Mouse (Mus musculus) neural tube, embryonic 12.5 days (tissue): ENCODE data around the gene Entpd3. TPM values are rescaled to one million over a fixed set of nuclear protein-coding genes. Genes with fewer than 3 reads are reported as not detected.
A peak's percentile ranks its signal among the peaks of the same experiment; 100 is the strongest.

Experiments used
- ATAC-seq: fragments of 200-750 bp; cut with Nextera tagmentation; 2 replicates; pipeline ENCODE4 v1.8.0; 2017; ENCODE audit warnings: low read depth, mild to moderate bottlenecking, moderate TSS enrichment, moderate library complexity; ENCODE audit not compliant: low FRiP score
- H3K27ac ChIP-seq: fragments of 300-500 bp; sonication (generic); 2 replicates; pipeline ENCODE4 v1.5.1; 2016
- H3K27me3 ChIP-seq: fragments of 300-500 bp; sonication (generic); replicated peaks from 2 replicates; pipeline ENCODE4 v1.6.1; 2016; ENCODE audit warnings: mild to moderate bottlenecking
- H3K36me3 ChIP-seq: fragments of 300-500 bp; sonication (generic); 2 replicates; pipeline ENCODE4 v1.6.1; 2016; ENCODE audit warnings: mild to moderate bottlenecking
- H3K4me1 ChIP-seq: fragments of 300-500 bp; sonication (generic); 2 replicates; pipeline ENCODE4 v1.6.1; 2016
- H3K4me2 ChIP-seq: fragments of 300-500 bp; sonication (generic); replicated peaks from 2 replicates; pipeline ENCODE4 v1.6.1; 2016; ENCODE audit warnings: mild to moderate bottlenecking
- H3K4me3 ChIP-seq: fragments of 300-500 bp; sonication (generic); 2 replicates; pipeline ENCODE4 v1.5.1; 2016
- H3K9ac ChIP-seq: fragments of 300-500 bp; sonication (generic); 2 replicates; pipeline ENCODE4 v1.6.1; 2016; ENCODE audit warnings: mild to moderate bottlenecking
- H3K9me3 ChIP-seq: fragments of 300-500 bp; sonication (generic); 2 replicates; pipeline ENCODE4 v1.6.1; 2016; ENCODE audit warnings: mild to moderate bottlenecking
- WGBS: fragments of 180-500 bp; shearing (Covaris S2); methylation state at CpG from one replicate; pipeline ENCODE4 v1.1.7; 2016; 5-methylcytosine and 5-hydroxymethylcytosine counted together
- polyA plus RNA-seq: library from polyadenylated mRNA; unstranded; fragments of >200 nt; fragmentation: Nextera tagmentation; extraction: Ambion mirVana; gene quantifications from 2 replicates; pipeline ENCODE4 v1.2.1, GENCODE M21; 2016

Entpd3 gene
- polyA plus RNA-seq, 1 experiment from 2014 or later = 0.41 TPM

GRCm38 (mm10) chr9:120591490-120591889 lies 51.9 kb downstream of the Entpd3 start:
- ATAC-seq = no peak
- WGBS = 5% methylated on average over 9 of the region's 9 CpGs
- Histone ChIP-seq H3K4me2 (no peak overlapping the region), H3K9me3 (no peaks in the 10 kb centered on the region), H3K27me3 (no peaks in the 10 kb centered on the region; the same call in 1 of the 2 replicates), H3K4me3 (no peak overlapping the region), H3K27ac (no peak overlapping the region), H3K4me1 (no peaks in the 10 kb centered on the region), H3K9ac (no peak overlapping the region), H3K36me3 (no peaks in the 10 kb centered on the region)

GRCm38 (mm10) chr9:120593383-120594101 lies 53.9 kb downstream of the Entpd3 start:
- no peak overlapping the region for H3K4me2 ChIP-seq
- H3K36me3 ChIP-seq = no peaks in the 10 kb centered on the region
- H3K4me1 ChIP-seq = no peaks in the 10 kb centered on the region
- ATAC-seq = no peak
- no peaks in the 10 kb centered on the region for H3K9me3 ChIP-seq
- H3K27ac ChIP-seq = no peak overlapping the region
- WGBS = 54% methylated on average over 9 of the region's 9 CpGs
- no peaks in the 10 kb centered on the region; the same call in 1 of the 2 replicates for H3K27me3 ChIP-seq
- no peak overlapping the region for H3K4me3 ChIP-seq
- no peak overlapping the region for H3K9ac ChIP-seq

DNA sequence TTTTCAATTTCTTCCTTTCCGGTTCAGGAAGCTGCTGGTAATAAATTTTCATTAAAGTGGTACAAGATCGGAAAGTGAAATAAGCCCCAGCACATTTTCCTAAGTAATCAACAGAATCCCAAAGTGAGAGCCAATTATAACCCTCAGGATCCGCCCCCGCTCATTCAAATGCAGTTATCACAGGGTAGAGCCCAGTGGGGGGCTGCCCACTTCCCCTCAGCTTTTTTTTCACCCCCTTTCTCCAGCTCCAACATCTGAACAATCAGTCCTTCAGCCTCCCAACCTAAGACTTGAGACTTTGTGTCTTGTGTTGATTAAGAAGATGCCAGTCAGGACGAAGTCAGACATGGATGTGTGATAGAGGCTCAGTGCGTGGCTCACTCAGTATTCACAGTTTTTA lies 55.2 kb downstream of the Entpd3 start:
- no peak for ATAC-seq
- H3K27ac ChIP-seq = no peak overlapping the region
- no peak overlapping the region for H3K9ac ChIP-seq
- H3K4me2 ChIP-seq = no peak overlapping the region
- H3K27me3 ChIP-seq = no peaks in the 10 kb centered on the region; the same call in 1 of the 2 replicates
- 39% methylated on average over 6 of the region's 6 CpGs for WGBS
- H3K4me1 ChIP-seq = no peaks in the 10 kb centered on the region
- no peak overlapping the region for H3K4me3 ChIP-seq
- no peaks in the 10 kb centered on the region for H3K36me3 ChIP-seq
- H3K9me3 ChIP-seq = no peaks in the 10 kb centered on the region

GRCm38 (mm10) chr9:120595306-120595705 lies 55.7 kb downstream of the Entpd3 start:
- no peaks in the 10 kb centered on the region; the same call in 1 of the 2 replicates for H3K27me3 ChIP-seq
- no peak for ATAC-seq
- no peak overlapping the region for H3K4me3 ChIP-seq
- H3K9me3 ChIP-seq = no peaks in the 10 kb centered on the region
- WGBS = 62% methylated on average over 4 of the region's 4 CpGs
- no peak overlapping the region for H3K9ac ChIP-seq
- H3K27ac ChIP-seq = no peak overlapping the region
- no peak overlapping the region for H3K4me2 ChIP-seq
- no peaks in the 10 kb centered on the region for H3K36me3 ChIP-seq
- H3K4me1 ChIP-seq = no peaks in the 10 kb centered on the region

DNA sequence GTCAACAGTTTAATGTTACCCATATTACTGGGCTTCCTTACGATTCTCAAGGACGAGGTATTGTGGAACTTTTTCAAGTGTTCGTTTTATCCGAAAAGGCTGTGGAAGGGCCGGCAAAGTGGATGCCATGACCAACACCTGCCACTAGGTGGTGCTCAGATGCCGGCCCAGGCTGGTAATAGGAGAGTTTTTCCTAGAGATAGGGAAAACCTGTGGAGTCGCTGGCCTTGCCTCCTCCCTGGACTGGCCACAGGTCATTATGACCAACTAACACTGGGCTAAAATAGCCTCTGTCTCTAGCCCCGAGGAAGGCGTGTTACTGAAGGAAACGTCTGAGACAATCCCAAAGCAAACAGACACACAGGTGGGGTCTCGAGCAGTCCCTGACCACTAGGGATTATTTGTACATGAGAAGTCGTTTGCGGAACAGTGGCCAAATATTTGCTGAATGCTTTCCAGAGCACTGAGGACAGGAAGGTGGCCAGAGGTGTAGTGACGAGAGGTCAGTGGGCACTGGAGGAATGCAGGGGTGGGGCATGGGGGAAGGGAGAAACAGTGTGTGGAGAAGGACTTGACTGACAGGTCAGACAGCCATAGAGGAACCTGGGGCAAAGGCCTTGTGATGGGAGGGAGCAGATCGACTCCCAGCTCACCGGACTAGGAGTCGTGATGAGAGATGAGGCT lies 62.0 kb downstream of the Entpd3 start:
- no peak overlapping the region for H3K4me2 ChIP-seq
- 25% methylated on average over 17 of the region's 17 CpGs for WGBS

DNA sequence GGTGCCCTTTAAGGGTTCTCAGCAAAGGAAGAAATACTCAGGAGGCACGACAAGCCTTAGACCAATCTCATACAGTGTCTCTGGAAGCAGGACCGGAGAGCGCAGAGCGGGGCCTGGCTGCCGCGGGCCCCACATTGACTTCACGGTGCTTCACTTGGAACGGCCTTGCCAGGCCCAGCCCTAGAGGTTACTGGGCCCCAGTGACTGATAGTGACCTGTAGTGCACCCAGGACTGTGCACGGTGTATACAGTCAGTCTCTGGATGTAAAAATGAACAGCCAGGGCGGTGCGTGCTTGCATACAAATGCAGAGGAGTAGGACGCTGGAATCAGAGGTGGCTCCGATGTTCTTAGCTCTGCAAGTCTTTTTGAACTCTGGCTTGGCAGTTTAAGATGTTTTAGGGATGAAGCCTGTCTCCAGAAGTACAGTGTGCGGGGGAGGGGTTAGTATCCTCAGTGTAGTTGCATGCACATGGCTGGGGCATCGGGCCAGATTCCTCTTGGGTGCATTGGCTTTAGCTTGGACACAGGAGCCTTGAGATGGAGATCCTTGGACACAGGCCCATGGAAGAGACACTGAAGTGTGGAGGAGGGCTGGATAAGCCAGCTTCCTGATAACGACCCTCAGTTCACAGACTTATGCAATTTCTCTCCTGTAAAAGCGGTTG lies 62.7 kb downstream of the Entpd3 start:
- Histone ChIP-seq H3K36me3 (no peaks in the 10 kb centered on the region), H3K4me2 (peak overlapping the region; percentile 44), H3K4me1 (peaks cover 11% of the 10 kb centered on the region), H3K4me3 (no peak overlapping the region), H3K9me3 (peaks cover 1% of the 10 kb centered on the region), H3K27me3 (no peaks in the 10 kb centered on the region), H3K9ac (no peak overlapping the region), H3K27ac (no peak overlapping the region)
- ATAC-seq = peak; percentile 56
- WGBS = 54% methylated on average over 17 of the region's 17 CpGs

More for the DNA sequence above, 62.0 kb downstream of the Entpd3 start:
- no peak overlapping the region for H3K9ac ChIP-seq
- no peaks in the 10 kb centered on the region for H3K9me3 ChIP-seq
- H3K4me3 ChIP-seq = no peak overlapping the region
- H3K27me3 ChIP-seq = no peaks in the 10 kb centered on the region
- H3K27ac ChIP-seq = no peak overlapping the region
- H3K36me3 ChIP-seq = no peaks in the 10 kb centered on the region
- H3K4me1 ChIP-seq = peaks cover 11% of the 10 kb centered on the region
- ATAC-seq = peak; percentile 33; the same call in 1 of the 2 replicates

- Histone ChIP-seq H3K9me3 (peaks cover 8% of the 10 kb centered on the region), H3K27me3 (no peaks in the 10 kb centered on the region), H3K9ac (no peak overlapping the region), H3K4me3 (no peak overlapping the region), H3K27ac (no peak overlapping the region), H3K4me1 (peaks cover 11% of the 10 kb centered on the region), H3K36me3 (no peaks in the 10 kb centered on the region), H3K4me2 (peak overlapping the region; percentile 44)
- 3% methylated on average over 23 of the region's 23 CpGs for WGBS
- peak; percentile 76 for ATAC-seq
Measured at GRCm38 (mm10) chr9:120602839-120603511, 63.4 kb downstream of the Entpd3 start.

DNA sequence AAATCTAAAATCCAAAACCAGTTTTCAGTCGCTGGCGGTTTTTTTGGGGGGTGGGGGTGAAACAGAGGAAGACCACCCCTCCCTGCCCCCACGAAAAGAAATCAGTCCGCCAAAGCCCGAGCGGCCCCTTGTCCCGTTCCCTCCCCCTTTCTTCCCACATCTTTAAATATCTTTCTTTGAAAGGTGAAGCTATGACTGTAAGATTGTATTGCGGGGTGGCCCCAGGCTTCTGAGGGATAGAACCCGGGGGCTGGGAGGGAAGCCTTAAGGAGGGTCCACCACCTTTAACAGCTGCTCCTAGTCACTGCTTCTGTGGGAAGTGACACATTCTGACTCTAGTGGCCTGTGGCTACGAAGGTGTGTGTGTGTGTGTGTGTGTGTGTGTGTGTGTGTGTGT lies 63.9 kb downstream of the Entpd3 start:
- H3K36me3 ChIP-seq = no peaks in the 10 kb centered on the region
- no peaks in the 10 kb centered on the region for H3K27me3 ChIP-seq
- H3K4me3 ChIP-seq = no peak overlapping the region
- ATAC-seq = 0 out of 2 replicates have a peak, but pooled peaks have one; percentile 33
- WGBS = 15% methylated on average over 10 of the region's 10 CpGs
- peak overlapping the region; percentile 44 for H3K4me2 ChIP-seq
- no peak overlapping the region for H3K27ac ChIP-seq
- H3K9ac ChIP-seq = no peak overlapping the region
- H3K9me3 ChIP-seq = peaks cover 11% of the 10 kb centered on the region
- H3K4me1 ChIP-seq = peaks cover 11% of the 10 kb centered on the region

DNA sequence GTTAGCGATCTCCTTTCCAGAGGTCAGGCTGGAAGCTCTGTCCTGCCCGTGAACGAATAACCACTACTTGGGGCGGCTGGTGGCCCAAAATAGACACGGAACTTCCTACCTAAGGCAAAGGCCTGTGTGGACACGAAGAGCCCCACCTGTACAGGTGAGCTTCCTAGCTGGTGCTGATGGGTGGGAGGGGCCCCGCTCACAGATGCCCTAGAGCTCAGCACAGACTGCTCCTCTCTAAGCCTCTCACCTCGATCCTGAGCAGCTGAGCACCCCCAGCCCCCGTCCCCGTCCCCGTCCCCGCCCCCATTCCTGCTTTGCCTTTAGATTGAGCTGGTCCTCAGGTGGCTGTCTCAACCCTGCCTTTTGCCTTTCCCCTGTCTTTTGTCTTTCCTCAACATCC lies 64.3 kb downstream of the Entpd3 start:
- peaks cover 11% of the 10 kb centered on the region for H3K4me1 ChIP-seq
- no peaks in the 10 kb centered on the region for H3K27me3 ChIP-seq
- H3K27ac ChIP-seq = no peak overlapping the region
- H3K9ac ChIP-seq = no peak overlapping the region
- peak overlapping the region; percentile 44 for H3K4me2 ChIP-seq
- WGBS = 19% methylated on average over 12 of the region's 12 CpGs
- peaks cover 13% of the 10 kb centered on the region for H3K9me3 ChIP-seq
- ATAC-seq = no peak
- H3K36me3 ChIP-seq = no peaks in the 10 kb centered on the region
- no peak overlapping the region for H3K4me3 ChIP-seq

DNA sequence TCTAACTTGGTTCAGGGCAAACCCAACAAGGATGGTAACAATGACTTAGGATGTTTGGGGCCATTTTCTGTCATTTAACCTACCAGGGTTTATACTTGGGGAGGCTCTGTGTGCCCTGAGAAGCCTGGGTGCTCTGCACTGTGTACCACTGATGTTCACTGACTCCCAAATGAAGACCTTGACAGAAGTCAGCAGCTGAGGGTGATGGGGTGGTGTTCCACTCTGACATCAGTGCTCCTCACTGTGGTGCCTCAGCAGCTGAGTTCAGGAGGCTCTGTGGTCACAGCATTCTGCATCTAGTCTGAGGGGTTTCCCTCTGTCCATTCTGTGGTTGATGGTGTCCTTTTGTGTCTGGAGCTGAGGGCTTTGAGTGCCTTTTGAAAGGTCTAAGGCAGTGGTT lies 71.4 kb downstream of the Entpd3 start:
- ATAC-seq = no peak
- H3K27ac ChIP-seq = no peak overlapping the region
- no peak overlapping the region for H3K9ac ChIP-seq
- no peaks in the 10 kb centered on the region for H3K27me3 ChIP-seq
- no peaks in the 10 kb centered on the region for H3K36me3 ChIP-seq
- no peak overlapping the region for H3K4me2 ChIP-seq
- H3K4me1 ChIP-seq = no peaks in the 10 kb centered on the region
- H3K4me3 ChIP-seq = no peak overlapping the region
- H3K9me3 ChIP-seq = peaks cover 14% of the 10 kb centered on the region

- Histone ChIP-seq H3K4me1 (peaks cover 3% of the 10 kb centered on the region; the same call in 1 of the 2 replicates), H3K9me3 (no peaks in the 10 kb centered on the region), H3K4me3 (no peak overlapping the region), H3K9ac (no peak overlapping the region), H3K27ac (no peak overlapping the region), H3K4me2 (no peak overlapping the region), H3K36me3 (no peaks in the 10 kb centered on the region), H3K27me3 (no peaks in the 10 kb centered on the region)
- WGBS = 86% methylated on average over 6 of the region's 6 CpGs
- no peak for ATAC-seq
Measured at GRCm38 (mm10) chr9:120614059-120614458, 74.4 kb downstream of the Entpd3 start.
